Mouse (Mus musculus) liver, adult 2 months (tissue): Measurements from ENCODE around the gene Thap3.

ENCODE experiments used
- CTCF ChIP-seq: fragments of 200-500 bp; IDR thresholded peaks from 2 replicates; pipeline ENCODE4 v1.5.1; 2011; ENCODE audit warnings: low read depth, low read length, control low read depth
- POLR2A ChIP-seq: fragments of 200-500 bp; IDR thresholded peaks from 2 replicates; pipeline ENCODE4 v1.6.1; 2011; ENCODE audit warnings: low read length, control low read depth; ENCODE audit not compliant: insufficient read depth; ENCODE audit errors: extremely low read depth

GRCm38 (mm10) chr4:151989110-151989488 lies 302 bp upstream of the Thap3 start:
- no peak for TF ChIP-seq POLR2A
- no peak for TF ChIP-seq CTCF
